16 mouse cellular contexts compared by ENCODE assay signal in the genomic region with DNA sequence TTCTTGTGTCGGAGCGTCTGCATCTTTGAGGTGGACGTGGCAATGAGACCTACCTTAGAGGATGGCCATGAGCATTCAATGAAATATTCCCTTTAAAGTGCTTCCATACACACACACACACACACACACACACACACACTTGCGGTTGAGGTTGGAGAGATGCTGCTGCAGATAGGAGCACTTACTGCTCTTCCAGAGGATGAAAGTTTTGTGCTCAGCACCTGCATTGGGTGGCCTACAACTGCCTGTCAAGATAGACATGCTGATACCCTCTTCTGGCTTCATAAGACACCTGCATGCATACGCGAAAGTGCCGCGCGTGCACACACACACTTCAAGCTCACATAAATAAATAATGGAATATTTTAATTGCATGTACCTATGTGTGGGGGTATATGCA.
"Had no signal": no experiment of that assay in that cellular context is flagged by ENCODE, and none has a peak within 500 bp of the region (broad histone marks: within the 10 kb centered on the region; RNA-seq: fewer than 3 reads in every experiment).

No protein-coding gene starts in this region.

- H3K4me1 ChIP-seq: liver, embryonic 12.5 days; liver, embryonic 15.5 days had no signal

- H3K27me3 ChIP-seq: liver, embryonic 15.5 days had no signal

- DNase-seq: kidney, adult 11 months; kidney, adult 8-10 months; kidney, postnatal 10 days; kidney, postnatal 36 days; layer of hippocampus, postnatal 36 days; liver; lung, adult 18-20 months; lung, postnatal 14 days; lung, postnatal 4 days; midbrain, embryonic 14.5 days had no signal

- H3K9me3 ChIP-seq: kidney, embryonic 15.5 days; limb, embryonic 12.5 days; liver, embryonic 12.5 days; liver, embryonic 15.5 days had no signal

- ATAC-seq: liver, embryonic 12.5 days had no signal

- H3K9ac ChIP-seq: kidney, embryonic 15.5 days; limb, embryonic 12.5 days; liver, embryonic 12.5 days; liver, embryonic 15.5 days had no signal

- H3K4me3 ChIP-seq: kidney, embryonic 15.5 days; left cerebral cortex, adult 2 months; limb, embryonic 12.5 days; liver, embryonic 12.5 days; liver, embryonic 15.5 days had no signal

- H3K27ac ChIP-seq: kidney, embryonic 15.5 days; left cerebral cortex, adult 2 months; liver, embryonic 12.5 days; liver, embryonic 15.5 days; stomach, postnatal 0 days had no signal

- H3K4me2 ChIP-seq: kidney, embryonic 15.5 days; limb, embryonic 12.5 days; liver, embryonic 12.5 days; liver, embryonic 15.5 days had no signal

- H3K36me3 ChIP-seq: kidney, embryonic 15.5 days; limb, embryonic 12.5 days; liver, embryonic 12.5 days; liver, embryonic 15.5 days had no signal
